Mouse (Mus musculus) adrenal gland, postnatal 14 days (tissue): ENCODE data around the gene Pitpna. TPM values are rescaled to one million over a fixed set of nuclear protein-coding genes. Genes with fewer than 3 reads are reported as not detected.
A peak's percentile ranks its signal among the peaks of the same experiment; 100 is the strongest.

ENCODE experiments used
- DNase-seq: peaks from one replicate; pipeline ENCODE4 v3.0.0; 2021; ENCODE audit warnings: mixed read lengths
- microRNA-seq, 2 experiments: library from miRNA; unstranded; fragments of <30 nt; microRNA quantifications; one replicate each; pipeline ENCODE4 v1.2.0; 2021
- total RNA-seq: library from RNA; stranded (reverse); gene quantifications from 2 replicates; pipeline ENCODE4 v1.2.3, GENCODE M21; 2021

Gene Pitpna
- total RNA-seq, 1 experiment from 2014 or later = 150 TPM

GRCm38 (mm10) chr11:75657841-75658240 lies 69.9 kb downstream of the Pitpna start:
- no peak for DNase-seq

- no peak for DNase-seq
Observed at GRCm38 (mm10) chr11:75658311-75658710, 70.4 kb downstream of the Pitpna start.

GRCm38 (mm10) chr11:75658996-75659750 lies 71.3 kb downstream of the Pitpna start:
- peak; percentile 65 for DNase-seq

GRCm38 (mm10) chr11:75660081-75660590 lies 72.2 kb downstream of the Pitpna start:
- DNase-seq = peak; percentile 74

- DNase-seq = no peak
Observed at GRCm38 (mm10) chr11:75660941-75661800, 73.3 kb downstream of the Pitpna start.

GRCm38 (mm10) chr11:75662131-75662530 lies 74.2 kb downstream of the Pitpna start:
- no peak for DNase-seq

GRCm38 (mm10) chr11:75666296-75666695 lies 78.4 kb downstream of the Pitpna start:
- no peak for DNase-seq

GRCm38 (mm10) chr11:75668621-75669020 lies 80.7 kb downstream of the Pitpna start:
- no peak for DNase-seq

GRCm38 (mm10) chr11:75669176-75669852 lies 81.4 kb downstream of the Pitpna start:
- DNase-seq = no peak

GRCm38 (mm10) chr11:75669853-75670200 lies 81.9 kb downstream of the Pitpna start:
- DNase-seq = no peak

- DNase-seq = no peak
Observed at GRCm38 (mm10) chr11:75671426-75672180, 83.7 kb downstream of the Pitpna start.

GRCm38 (mm10) chr11:75673411-75673810 lies 85.5 kb downstream of the Pitpna start:
- DNase-seq = no peak

GRCm38 (mm10) chr11:75674875-75675274 lies 87.0 kb downstream of the Pitpna start:
- DNase-seq = no peak

GRCm38 (mm10) chr11:75677881-75678746 lies 90.2 kb downstream of the Pitpna start:
- DNase-seq = peak; percentile 38

Small RNA genes within 50 kb of the gene (microRNA-seq; reads per million reads assigned to microRNA genes)
- gene Mir3971 = 0 reads per million in 2 experiments

Other genes starting within 250 kb of the Pitpna start
- 58.2 and 59.3 TPM in 2 replicates for gene Rpa1, start 239.8 kb upstream of the Pitpna start, total RNA-seq
- gene Smyd4, start 239.7 kb upstream of the Pitpna start, total RNA-seq = 8.3 and 10.3 TPM in 2 replicates
- 54.0 and 116 TPM in 2 replicates for gene Serpinf1, start 165.4 kb upstream of the Pitpna start, total RNA-seq
- 6.8 and 123 TPM in 2 replicates for gene Serpinf2, start 148.5 kb upstream of the Pitpna start, total RNA-seq
- gene Wdr81, start 133.4 kb upstream of the Pitpna start, total RNA-seq = 14.2 and 16.5 TPM in 2 replicates
- 13.9 and 24.7 TPM in 2 replicates for gene Tlcd2, start 126.4 kb upstream of the Pitpna start, total RNA-seq
- gene Prpf8, start 101.3 kb upstream of the Pitpna start, total RNA-seq = 127 and 135 TPM in 2 replicates
- 14.3 and 15.9 TPM in 2 replicates for gene Rilp, start 78.0 kb upstream of the Pitpna start, total RNA-seq
- gene Scarf1, start 74.6 kb upstream of the Pitpna start, total RNA-seq = 12.7 and 14.6 TPM in 2 replicates
- 22.4 and 29.2 TPM in 2 replicates for gene Slc43a2, start 56.4 kb upstream of the Pitpna start, total RNA-seq
- 32.3 and 41.8 TPM in 2 replicates for gene Inpp5k, start 42.9 kb downstream of the Pitpna start, total RNA-seq
- 148 and 155 TPM in 2 replicates for gene Myo1c, start 62.4 kb downstream of the Pitpna start, total RNA-seq
- gene Crk, start 91.2 kb downstream of the Pitpna start, total RNA-seq = 100 and 101 TPM in 2 replicates
- 585 and 641 TPM in 2 replicates for gene Ywhae, start 144.8 kb downstream of the Pitpna start, total RNA-seq
- 12.3 and 16.4 TPM in 2 replicates for gene Doc2b, start 208.0 kb downstream of the Pitpna start, total RNA-seq